8 mouse cellular contexts compared by ENCODE assay signal in genomic region chr6:91488496-91489212, GRCm38 (mm10). TPM values are rescaled to one million over a fixed set of nuclear protein-coding genes. Genes with fewer than 3 reads are reported as not detected.
DNase-seq lines count a peak whose midpoint lies in the region; ATAC-seq lines count a peak whose summit lies in the region.

No protein-coding gene starts in this region.

- H3K4me1 ChIP-seq in forebrain, embryonic 11.5 days (replicated peaks; ENCODE audit: control insufficient read depth, insufficient read depth, low read length) = no peaks in the 10 kb centered on the region
- H3K4me1 ChIP-seq in forebrain, embryonic 16.5 days (replicated peaks; ENCODE audit: control insufficient read depth, insufficient read depth, low read length) = no peaks in the 10 kb centered on the region
- peaks cover 8% of the 10 kb centered on the region for H3K4me1 ChIP-seq in heart, embryonic 13.5 days

- H3K36me3 ChIP-seq in forebrain, embryonic 11.5 days (ENCODE audit: control insufficient read depth, insufficient read depth, low read length) = peaks cover 19% of the 10 kb centered on the region
- H3K36me3 ChIP-seq in forebrain, embryonic 16.5 days (ENCODE audit: control insufficient read depth, insufficient read depth) = peaks cover 30% of the 10 kb centered on the region
- H3K36me3 ChIP-seq in heart, embryonic 13.5 days = peaks cover 98% of the 10 kb centered on the region

- DNase-seq in forebrain, embryonic 11.5 days (ENCODE audit: low spot score) = peak; percentile 40
- peak; percentile 21 for DNase-seq in ovary, adult 18-20 months (ENCODE audit: low spot score)
- no peak for DNase-seq in ovary, postnatal 10 days (ENCODE audit: low spot score)
- DNase-seq in lung, postnatal 10 days = peak; percentile 78
- no peak for DNase-seq in cerebellum, postnatal 25 days

- H3K9ac ChIP-seq in forebrain, embryonic 11.5 days (ENCODE audit: low read length) = no peak overlapping the region
- H3K9ac ChIP-seq in forebrain, embryonic 16.5 days (replicated peaks; ENCODE audit: low read depth, low read length) = no peak overlapping the region
- no peak overlapping the region for H3K9ac ChIP-seq in heart, embryonic 13.5 days

- H3K4me3 ChIP-seq in forebrain, embryonic 11.5 days (ENCODE audit: low read depth, low read length) = no peak overlapping the region
- H3K4me3 ChIP-seq in forebrain, embryonic 16.5 days (replicated peaks; ENCODE audit: low read length) = no peak overlapping the region
- H3K4me3 ChIP-seq in heart, embryonic 13.5 days = no peak overlapping the region

- WGBS in forebrain, embryonic 11.5 days = 90% methylated on average over 9 of the region's 9 CpGs
- WGBS in forebrain, embryonic 16.5 days = 86% methylated on average over 9 of the region's 9 CpGs
- WGBS in heart, embryonic 13.5 days = 58% methylated on average over 9 of the region's 9 CpGs

- H3K9me3 ChIP-seq in forebrain, embryonic 11.5 days (ENCODE audit: control insufficient read depth, low read length) = no peaks in the 10 kb centered on the region
- no peaks in the 10 kb centered on the region for H3K9me3 ChIP-seq in forebrain, embryonic 16.5 days (ENCODE audit: control insufficient read depth, low read length)
- H3K9me3 ChIP-seq in heart, embryonic 13.5 days = no peaks in the 10 kb centered on the region

- no peak overlapping the region for H3K27ac ChIP-seq in forebrain, embryonic 11.5 days (ENCODE audit: low read depth, low read length)
- no peak overlapping the region for H3K27ac ChIP-seq in forebrain, embryonic 16.5 days (ENCODE audit: low read length)
- no peak overlapping the region; the same call in 1 of the 2 replicates for H3K27ac ChIP-seq in heart, embryonic 13.5 days (replicated peaks)

- H3K4me2 ChIP-seq in forebrain, embryonic 11.5 days (ENCODE audit: low read depth, low read length, severe bottlenecking) = no peak overlapping the region
- H3K4me2 ChIP-seq in forebrain, embryonic 16.5 days (ENCODE audit: low read length) = no peak overlapping the region
- no peak overlapping the region for H3K4me2 ChIP-seq in heart, embryonic 13.5 days

- H3K27me3 ChIP-seq in forebrain, embryonic 11.5 days (ENCODE audit: control insufficient read depth, insufficient read depth, low read length) = no peaks in the 10 kb centered on the region
- no peaks in the 10 kb centered on the region for H3K27me3 ChIP-seq in forebrain, embryonic 16.5 days (replicated peaks; ENCODE audit: control insufficient read depth, insufficient read depth, low read length)
- no peaks in the 10 kb centered on the region for H3K27me3 ChIP-seq in heart, embryonic 13.5 days (replicated peaks)

- ATAC-seq in forebrain, embryonic 11.5 days (replicated peaks; ENCODE audit: low FRiP score) = no peak
- no peak for ATAC-seq in forebrain, embryonic 16.5 days
- peak; percentile 10; the same call in 1 of the 2 replicates for ATAC-seq in heart, embryonic 13.5 days (ENCODE audit: extremely low read depth, insufficient number of reproducible peaks, low FRiP score, low TSS enrichment)
- ATAC-seq in erythroid progenitor cell, adult 5-6 weeks (replicated peaks; ENCODE audit: low FRiP score, poor library complexity, severe bottlenecking) = no peak

RNA-seq across cellular contexts. Expression of gene Tmem43, which starts 15.2 kb away (rescaled TPM):
- polyA plus RNA-seq in forebrain, embryonic 11.5 days (2014; fragmentation: Nextera tagmentation; extraction: Ambion mirVana) = 71.0 and 76.5 TPM in 2 replicates
- polyA plus RNA-seq in forebrain, embryonic 16.5 days (2015; fragmentation: Nextera tagmentation; extraction: Ambion mirVana) = 60.6 and 63.2 TPM in 2 replicates
- 26.7 and 28.1 TPM in 2 replicates for polyA plus RNA-seq in heart, embryonic 13.5 days (2015; fragmentation: Nextera tagmentation; extraction: Ambion mirVana)
- total RNA-seq in erythroid progenitor cell, adult 5-6 weeks (2015; ENCODE audit: low replicate concordance) = 6.7 and 6.8 TPM in 2 replicates
- total RNA-seq in erythroid progenitor cell, adult 5-6 weeks (2017; ENCODE audit: low replicate concordance) = 6.3 and 19.0 TPM in 2 replicates

RNA-seq across cellular contexts. Expression of gene Chchd4, which starts 15.3 kb away (rescaled TPM):
- 29.6 and 32.8 TPM in 2 replicates for polyA plus RNA-seq in forebrain, embryonic 11.5 days (2014; fragmentation: Nextera tagmentation; extraction: Ambion mirVana)
- polyA plus RNA-seq in forebrain, embryonic 16.5 days (2015; fragmentation: Nextera tagmentation; extraction: Ambion mirVana) = 33.7 and 40.4 TPM in 2 replicates
- 28.0 and 33.0 TPM in 2 replicates for polyA plus RNA-seq in heart, embryonic 13.5 days (2015; fragmentation: Nextera tagmentation; extraction: Ambion mirVana)
- 2.9 and 4.0 TPM in 2 replicates for total RNA-seq in erythroid progenitor cell, adult 5-6 weeks (2015; ENCODE audit: low replicate concordance)
- 2.3 and 3.0 TPM in 2 replicates for total RNA-seq in erythroid progenitor cell, adult 5-6 weeks (2017; ENCODE audit: low replicate concordance)

RNA-seq across cellular contexts. Expression of gene Xpc, which starts 27.0 kb away (rescaled TPM):
- 22.5 and 23.1 TPM in 2 replicates for polyA plus RNA-seq in forebrain, embryonic 11.5 days (2014; fragmentation: Nextera tagmentation; extraction: Ambion mirVana)
- 20.1 and 21.3 TPM in 2 replicates for polyA plus RNA-seq in forebrain, embryonic 16.5 days (2015; fragmentation: Nextera tagmentation; extraction: Ambion mirVana)
- 10.5 and 11.0 TPM in 2 replicates for polyA plus RNA-seq in heart, embryonic 13.5 days (2015; fragmentation: Nextera tagmentation; extraction: Ambion mirVana)
- 3.2 and 5.4 TPM in 2 replicates for total RNA-seq in erythroid progenitor cell, adult 5-6 weeks (2015; ENCODE audit: low replicate concordance)
- total RNA-seq in erythroid progenitor cell, adult 5-6 weeks (2017; ENCODE audit: low replicate concordance) = 4.7 and 6.4 TPM in 2 replicates

RNA-seq across cellular contexts. Expression of gene Lsm3, which starts 27.1 kb away (rescaled TPM):
- polyA plus RNA-seq in forebrain, embryonic 11.5 days (2014; fragmentation: Nextera tagmentation; extraction: Ambion mirVana) = 324 and 325 TPM in 2 replicates
- 162 and 174 TPM in 2 replicates for polyA plus RNA-seq in forebrain, embryonic 16.5 days (2015; fragmentation: Nextera tagmentation; extraction: Ambion mirVana)
- 180 and 207 TPM in 2 replicates for polyA plus RNA-seq in heart, embryonic 13.5 days (2015; fragmentation: Nextera tagmentation; extraction: Ambion mirVana)
- total RNA-seq in erythroid progenitor cell, adult 5-6 weeks (2015; ENCODE audit: low replicate concordance) = 92.6 and 97.3 TPM in 2 replicates
- 114 and 121 TPM in 2 replicates for total RNA-seq in erythroid progenitor cell, adult 5-6 weeks (2017; ENCODE audit: low replicate concordance)

Comparison
In these comparisons a context has a peak if more than half of its experiments do, and no peak if none do; other contexts are left out.
1. DNase-seq: peak in forebrain, embryonic 11.5 days (single experiment), ovary, adult 18-20 months (single experiment) and lung, postnatal 10 days (single experiment); none in ovary, postnatal 10 days (single experiment) and cerebellum, postnatal 25 days (0 of 2).